Mouse (Mus musculus) central nervous system, embryonic 14 days (tissue): ENCODE measurements around the gene Rnf130. TPM values are rescaled to one million over a fixed set of nuclear protein-coding genes. Genes with fewer than 3 reads are reported as not detected.

Source experiments
- polyA plus RNA-seq: library from polyadenylated mRNA; depleted of rRNA; stranded (reverse); fragments of >200 nt; gene quantifications from 2 replicates; pipeline ENCODE4 v1.2.3, GENCODE M21; 2012; rRNA removed

Gene Rnf130
- polyA plus RNA-seq: 46.8 and 52.5 TPM in 2 replicates

DNA sequence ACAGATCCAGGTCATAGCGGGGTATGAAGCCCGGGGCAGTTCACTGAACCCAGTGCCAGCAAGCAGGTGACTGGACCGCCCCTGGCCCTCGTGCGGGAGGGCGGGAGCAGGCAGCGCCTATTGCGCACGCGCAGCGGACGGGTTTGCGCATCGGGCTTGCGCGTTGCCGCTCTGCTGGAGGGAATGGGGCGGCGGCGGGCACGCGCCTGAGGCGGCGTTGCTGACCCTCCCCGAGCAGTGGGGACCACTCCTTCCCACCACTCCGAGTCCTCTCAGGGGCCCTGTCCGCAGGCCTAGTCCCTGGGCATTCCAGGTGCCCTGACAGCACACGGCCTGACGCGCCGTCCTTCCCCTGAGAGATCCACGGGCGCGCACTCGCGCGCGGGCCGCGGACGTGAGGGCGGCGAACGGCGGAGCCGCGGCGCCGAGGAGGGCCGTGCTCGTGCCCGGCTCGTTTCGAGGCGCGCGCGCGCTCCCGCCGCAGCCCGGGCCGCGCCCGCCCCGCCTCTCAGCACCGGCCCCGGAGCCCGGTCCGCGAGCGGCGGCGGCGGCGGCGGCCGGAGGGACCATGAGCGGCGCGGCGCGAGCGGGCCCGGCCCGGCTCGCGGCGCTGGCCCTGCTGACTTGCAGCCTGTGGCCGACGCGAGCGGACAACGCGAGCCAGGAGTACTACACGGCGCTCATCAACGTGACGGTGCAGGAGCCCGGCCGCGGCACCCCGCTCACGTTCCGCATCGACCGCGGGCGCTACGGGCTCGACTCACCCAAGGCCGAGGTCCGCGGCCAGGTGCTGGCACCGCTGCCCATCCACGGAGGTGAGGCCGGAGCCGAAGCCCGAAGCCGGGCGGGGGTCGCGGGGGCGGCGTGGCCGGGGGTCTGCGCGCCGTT, at the start of gene Rnf130:
Gene Rnf130, plus strand, starts transcription at position 514 of the 888 bp plus-strand sequence.

GRCm38 (mm10) chr11:50130811-50131766, 105.9 kb downstream of the Rnf130 start, which contains the start of gene Tbc1d9b:
TSS of gene Tbc1d9b (plus strand) at chr11:50131396.

Other genes starting within 250 kb of the Rnf130 start
- gene Gfpt2, start 231.2 kb upstream of the Rnf130 start, polyA plus RNA-seq: 6.5 and 11.2 TPM in 2 replicates
- 74.7 and 76.1 TPM in 2 replicates for gene Mapk9, start 178.6 kb upstream of the Rnf130 start, polyA plus RNA-seq
- gene Rasgef1c, start 123.5 kb upstream of the Rnf130 start, polyA plus RNA-seq: 8.9 and 10.1 TPM in 2 replicates
- 37.8 and 40.6 TPM in 2 replicates for gene Tbc1d9b, start 106.0 kb downstream of the Rnf130 start, polyA plus RNA-seq
- gene Mrnip, start 149.1 kb downstream of the Rnf130 start, polyA plus RNA-seq: 32.0 and 32.9 TPM in 2 replicates
- 173 and 189 TPM in 2 replicates for gene Sqstm1, start 185.5 kb downstream of the Rnf130 start, polyA plus RNA-seq
- gene Mgat4b, start 185.5 kb downstream of the Rnf130 start, polyA plus RNA-seq: 64.6 and 73.7 TPM in 2 replicates
- 2.6 and 2.9 TPM in 2 replicates for gene Ltc4s, start 213.3 kb downstream of the Rnf130 start, polyA plus RNA-seq